Mouse (Mus musculus) bone marrow macrophage, adult 2 months (primary cell): Measurements from ENCODE around the gene Golph3.

Experiments
- CTCF ChIP-seq: IDR thresholded peaks from 2 replicates; pipeline ENCODE4 v1.5.1; 2012; ENCODE audit warnings: low read depth, mild to moderate bottlenecking, low read length, moderate library complexity
- POLR2A ChIP-seq: IDR thresholded peaks from 2 replicates; pipeline ENCODE4 v1.6.1; 2012; ENCODE audit warnings: mild to moderate bottlenecking, low read depth, low read length, borderline replicate concordance

DNA sequence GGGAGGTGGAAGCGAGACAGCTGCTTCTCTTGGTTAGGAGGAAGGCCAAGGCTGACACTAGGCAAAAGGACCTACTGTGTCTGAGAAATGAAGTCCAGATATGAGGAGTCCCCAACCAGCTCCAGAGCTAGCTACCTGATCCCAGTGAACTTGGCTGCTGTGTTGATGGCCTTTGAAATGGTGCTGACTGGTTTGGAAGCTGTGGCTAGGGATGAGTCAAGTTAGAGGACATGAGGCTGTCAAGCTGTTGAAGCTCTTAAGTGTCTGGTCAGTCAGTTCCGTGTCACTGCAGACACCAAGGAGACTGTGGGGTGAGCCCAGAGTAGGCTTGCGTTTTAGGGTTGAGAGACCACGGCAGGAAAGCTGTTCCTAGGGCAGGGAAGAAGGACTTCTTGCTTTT lies 13.1 kb downstream of the Golph3 start:
- TF ChIP-seq POLR2A (no peak), CTCF (no peak)
